In genomic region chr2:104426112-104426511, GRCm38 (mm10) we compare ENCODE assay signal across 14 mouse cellular contexts. TPM values are rescaled to one million over a fixed set of nuclear protein-coding genes. Genes with fewer than 3 reads are reported as not detected.
"Had no signal": no experiment of that assay in that cellular context is flagged by ENCODE, and none has a peak within 500 bp of the region (broad histone marks: within the 10 kb centered on the region; RNA-seq: fewer than 3 reads in every experiment).

No protein-coding gene starts in this region.

- H3K4me1 ChIP-seq: limb, embryonic 13.5 days; liver, embryonic 13.5 days; midbrain, embryonic 12.5 days; neural tube, embryonic 13.5 days had no signal

- H3K9me3 ChIP-seq: limb, embryonic 13.5 days; liver, embryonic 13.5 days; midbrain, embryonic 12.5 days; neural tube, embryonic 13.5 days had no signal

- H3K4me2 ChIP-seq: limb, embryonic 13.5 days; liver, embryonic 13.5 days; midbrain, embryonic 12.5 days; neural tube, embryonic 13.5 days had no signal

- H3K9ac ChIP-seq: limb, embryonic 13.5 days; liver, embryonic 13.5 days; midbrain, embryonic 12.5 days; neural tube, embryonic 13.5 days had no signal

- DNase-seq: left cerebral cortex, postnatal 4 days; liver, embryonic 13.5 days; lung, adult 18-20 months; retina, postnatal 1 day; right cerebral cortex, postnatal 4 days; spleen, adult 18-20 months; thymus, adult 18-20 months; thymus, postnatal 14 days had no signal

- H3K27ac ChIP-seq: limb, embryonic 13.5 days; liver, embryonic 13.5 days; midbrain, embryonic 12.5 days; neural tube, embryonic 13.5 days had no signal

- ATAC-seq: midbrain, embryonic 16.5 days had no signal

- H3K27me3 ChIP-seq: limb, embryonic 13.5 days; liver, embryonic 13.5 days; midbrain, embryonic 12.5 days; neural tube, embryonic 13.5 days had no signal

- H3K4me3 ChIP-seq: limb, embryonic 13.5 days; liver, embryonic 13.5 days; midbrain, embryonic 12.5 days; neural tube, embryonic 13.5 days had no signal

RNA-seq across cellular contexts. Expression of gene D430041D05Rik, which starts 15.3 kb away (rescaled TPM):
- total RNA-seq: megakaryocyte-erythroid progenitor cell, adult 5-6 weeks had no signal
- polyA plus RNA-seq: large intestine, adult 2 months had no signal
